Mouse (Mus musculus) lung, adult 2 months (tissue): ENCODE measurements around the gene As3mt.

ENCODE experiments used
- CTCF ChIP-seq: fragments of 200-500 bp; IDR thresholded peaks from 2 replicates; pipeline ENCODE4 v1.5.1; 2011; ENCODE audit warnings: mild to moderate bottlenecking, low read length, control low read depth; ENCODE audit not compliant: insufficient read depth
- POLR2A ChIP-seq: fragments of 200-500 bp; IDR thresholded peaks from 2 replicates; pipeline ENCODE4 v1.6.1; 2011; ENCODE audit warnings: low read depth, mild to moderate bottlenecking, control low read depth, low read length, borderline replicate concordance; ENCODE audit errors: extremely low read depth

- TF ChIP-seq POLR2A (no peak), CTCF (peak; percentile 91)
Measured at GRCm38 (mm10) chr19:46670691-46671090, 36.6 kb upstream of the As3mt start.
